Comparison of ENCODE assay signal across 26 mouse cellular contexts in the genomic region with DNA sequence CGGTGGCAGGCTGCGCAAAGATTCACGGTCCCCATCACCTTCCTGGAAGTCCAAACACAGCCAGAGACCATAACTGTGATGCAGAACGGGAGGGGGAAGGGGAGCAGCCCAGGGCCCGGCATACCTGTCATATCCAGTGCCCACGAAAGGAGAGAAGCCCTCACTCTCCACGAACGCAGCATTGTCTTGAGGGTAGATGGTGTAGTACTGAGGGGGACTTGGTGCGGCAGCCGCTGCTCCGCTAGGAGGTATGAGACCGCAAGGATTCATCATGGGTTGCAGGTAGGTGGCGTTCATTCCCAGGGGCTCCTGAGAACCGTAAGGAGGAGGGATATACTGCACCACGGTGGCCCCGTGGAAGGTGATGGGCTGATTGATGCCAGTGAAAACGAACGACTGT. TPM values are rescaled to one million over a fixed set of nuclear protein-coding genes. Genes with fewer than 3 reads are reported as not detected.
DNase-seq lines count a peak whose midpoint lies in the region; ATAC-seq and TF ChIP-seq lines count a peak whose summit lies in the region.
"Had no signal": no experiment of that assay in that cellular context is flagged by ENCODE, and none has a peak within 500 bp of the region (broad histone marks: within the 10 kb centered on the region; RNA-seq: fewer than 3 reads in every experiment).

No protein-coding gene starts in this region.

- peak overlapping the region; percentile 61 for H3K4me2 ChIP-seq in heart, embryonic 13.5 days
- H3K4me2 ChIP-seq: embryonic facial prominence, embryonic 13.5 days; forebrain, embryonic 15.5 days had no signal

- H3K9ac ChIP-seq in heart, embryonic 13.5 days, result 0 out of 2 replicates have a peak overlapping the region, but pooled peaks have one; percentile 19
- H3K9ac ChIP-seq in heart, adult 2 months (ENCODE audit: low read depth, low read length), result no peak overlapping the region
- H3K9ac ChIP-seq: embryonic facial prominence, embryonic 13.5 days; forebrain, embryonic 15.5 days; liver, embryonic 14.5 days had no signal

- peaks cover 6% of the 10 kb centered on the region; the same call in 1 of the 2 replicates for H3K9me3 ChIP-seq in heart, embryonic 13.5 days
- peaks cover 4% of the 10 kb centered on the region; the same call in 1 of the 2 replicates for H3K9me3 ChIP-seq in embryonic facial prominence, embryonic 10.5 days
- H3K9me3 ChIP-seq: embryonic facial prominence, embryonic 13.5 days; forebrain, embryonic 15.5 days; hindbrain, embryonic 10.5 days had no signal

- H3K4me3 ChIP-seq in heart, embryonic 13.5 days, result peak overlapping the region; percentile 33
- no peak overlapping the region for H3K4me3 ChIP-seq in heart, adult 2 months
- H3K4me3 ChIP-seq in kidney, adult 2 months (ENCODE audit: insufficient read depth, low read depth, low read length), result peak overlapping the region; percentile 68
- 0 out of 2 replicates have a peak overlapping the region, but pooled peaks have one; percentile 11 for H3K4me3 ChIP-seq in embryonic facial prominence, embryonic 10.5 days
- H3K4me3 ChIP-seq: embryonic facial prominence, embryonic 13.5 days; forebrain, embryonic 15.5 days; hindbrain, embryonic 10.5 days had no signal

- no peaks in the 10 kb centered on the region for H3K36me3 ChIP-seq in heart, embryonic 13.5 days
- H3K36me3 ChIP-seq in heart, adult 2 months (ENCODE audit: control insufficient read depth, insufficient read depth, low read length), result no peaks in the 10 kb centered on the region
- no peaks in the 10 kb centered on the region; the same call in 1 of the 2 replicates for H3K36me3 ChIP-seq in kidney, adult 2 months (ENCODE audit: control insufficient read depth, insufficient read depth, low read length)
- no peaks in the 10 kb centered on the region for H3K36me3 ChIP-seq in embryonic facial prominence, embryonic 10.5 days (replicated peaks)
- H3K36me3 ChIP-seq: embryonic facial prominence, embryonic 13.5 days; forebrain, embryonic 15.5 days; hindbrain, embryonic 10.5 days had no signal

- TF ChIP-seq POLR2A in heart, adult 2 months (IDR thresholded peaks at IDR 0.05; ENCODE audit: insufficient read depth, low read depth, low read length), result no peak
- no peak for TF ChIP-seq POLR2A in kidney, adult 2 months (IDR thresholded peaks at IDR 0.05; ENCODE audit: low read depth, low read length)

- no peak for TF ChIP-seq CTCF in heart, adult 2 months (IDR thresholded peaks at IDR 0.05)
- no peak for TF ChIP-seq CTCF in kidney, adult 2 months (conservative IDR thresholded peaks at IDR 0.05; ENCODE audit: insufficient read depth, insufficient read length, low read depth, low read length)

- no peaks in the 10 kb centered on the region for H3K79me2 ChIP-seq in heart, adult 2 months (replicated peaks; ENCODE audit: control insufficient read depth, insufficient read depth, low read length)

- 53% methylated on average over 18 of the region's 18 CpGs for WGBS in heart, embryonic 13.5 days
- WGBS in heart, adult 2 months, result 54% methylated on average over 18 of the region's 18 CpGs
- 49% methylated on average over 18 of the region's 18 CpGs for WGBS in kidney, adult 2 months
- WGBS in embryonic facial prominence, embryonic 10.5 days, result 74% methylated on average over 18 of the region's 18 CpGs

- H3K27me3 ChIP-seq in heart, embryonic 13.5 days (replicated peaks), result peaks cover 26% of the 10 kb centered on the region
- H3K27me3 ChIP-seq in heart, adult 2 months (ENCODE audit: control insufficient read depth, insufficient read depth, low read length), result no peaks in the 10 kb centered on the region
- no peaks in the 10 kb centered on the region for H3K27me3 ChIP-seq in kidney, adult 2 months (replicated peaks; ENCODE audit: control insufficient read depth, insufficient read depth, low read length)
- H3K27me3 ChIP-seq in embryonic facial prominence, embryonic 10.5 days (replicated peaks; ENCODE audit: low read depth, poor library complexity, severe bottlenecking), result peaks cover 19% of the 10 kb centered on the region; the same call in 1 of the 2 replicates
- H3K27me3 ChIP-seq: forebrain, embryonic 15.5 days; megakaryocyte, embryonic 14.5 days had no signal

- no peak overlapping the region for H3K27ac ChIP-seq in heart, embryonic 13.5 days (replicated peaks)
- H3K27ac ChIP-seq in heart, adult 2 months, result no peak overlapping the region
- peak overlapping the region; percentile 98 for H3K27ac ChIP-seq in kidney, adult 2 months (ENCODE audit: insufficient read depth, low read depth, low read length)
- no peak overlapping the region for H3K27ac ChIP-seq in embryonic facial prominence, embryonic 10.5 days (replicated peaks)
- H3K27ac ChIP-seq: embryonic facial prominence, embryonic 13.5 days; forebrain, embryonic 15.5 days; hindbrain, embryonic 10.5 days; hindbrain, postnatal 0 days; liver, embryonic 14.5 days had no signal

- intact Hi-C loops in heart, adult 2 months (cut with DNase I), result no loop called here

- no peak for TF ChIP-seq EP300 in heart, adult 2 months (IDR thresholded peaks at IDR 0.05; ENCODE audit: insufficient read depth, low read depth, low read length)

- no peak for ATAC-seq in heart, embryonic 13.5 days (ENCODE audit: extremely low read depth, insufficient number of reproducible peaks, low FRiP score, low TSS enrichment)
- ATAC-seq in activated CD4-positive, CD25-positive, alpha-beta regulatory T cell, adult 4 months, result no peak
- no peak for ATAC-seq in cerebellum, adult (ENCODE audit: insufficient number of reproducible peaks, low FRiP score, low TSS enrichment)
- ATAC-seq: forebrain, embryonic 15.5 days; hindbrain, postnatal 0 days had no signal

- no peak for DNase-seq in heart, adult 2 months
- DNase-seq in kidney, adult 2 months, result peak; percentile 49
- DNase-seq in kidney, adult 8-10 months, result no peak
- no peak for DNase-seq in embryonic facial prominence, embryonic 10.5 days (ENCODE audit: low spot score)
- peak; percentile 34 for DNase-seq in kidney, postnatal 14 days
- DNase-seq: adrenal gland, adult 2 months; cerebellum, adult 9-11 months; gastrocnemius, postnatal 14 days; midbrain, embryonic 14.5 days; thymus, postnatal 14 days had no signal

- H3K4me1 ChIP-seq in heart, embryonic 13.5 days, result peaks cover 23% of the 10 kb centered on the region
- H3K4me1 ChIP-seq in heart, adult 2 months (ENCODE audit: control insufficient read depth, insufficient read depth, low read length), result no peaks in the 10 kb centered on the region
- H3K4me1 ChIP-seq in kidney, adult 2 months (ENCODE audit: control insufficient read depth, insufficient read depth, low read length), result peaks cover 16% of the 10 kb centered on the region
- peaks cover 9% of the 10 kb centered on the region for H3K4me1 ChIP-seq in embryonic facial prominence, embryonic 10.5 days
- H3K4me1 ChIP-seq: forebrain, embryonic 15.5 days; megakaryocyte, embryonic 14.5 days had no signal

RNA-seq across cellular contexts. Expression of gene Tmem174, which starts 0.6 kb away (rescaled TPM):
- polyA plus RNA-seq in heart, embryonic 13.5 days (2015; fragmentation: Nextera tagmentation; extraction: Ambion mirVana), result not detected in 2 replicates
- not detected for total RNA-seq in heart, adult 2 months (2021)
- not detected in 2 replicates for polyA plus RNA-seq in heart, adult 2 months (2012; rRNA removed)
- 424 and 448 TPM in 2 replicates for polyA plus RNA-seq in kidney, adult 2 months (2012; rRNA removed)
- not detected in 2 replicates for polyA plus RNA-seq in embryonic facial prominence, embryonic 10.5 days (2016; fragmentation: Nextera tagmentation; extraction: Ambion mirVana)
- not detected for polyA plus RNA-seq in activated CD4-positive, CD25-positive, alpha-beta regulatory T cell, adult 4 months (2017; shearing (Covaris generic))
- total RNA-seq: adrenal gland, adult 2 months; gastrocnemius, postnatal 14 days; hindbrain, postnatal 0 days; layer of hippocampus, postnatal 25 days; left cerebral cortex, postnatal 10 days had no signal
- polyA plus RNA-seq: adrenal gland, adult 2 months; C2C12; embryonic facial prominence, embryonic 13.5 days; forebrain, embryonic 15.5 days; hindbrain, embryonic 10.5 days; limb, embryonic 14.5 days; liver, embryonic 14.5 days; lung, embryonic 16.5 days; midbrain, embryonic 14.5 days; neural tube, embryonic 14.5 days; testis, adult 2 months had no signal

RNA-seq across cellular contexts. Expression of gene Tmem171, which starts 58.1 kb away (rescaled TPM):
- 1.2 and 2.3 TPM in 2 replicates for polyA plus RNA-seq in heart, embryonic 13.5 days (2015; fragmentation: Nextera tagmentation; extraction: Ambion mirVana)
- total RNA-seq in heart, adult 2 months (2021), result 1 to 10 TPM; 4.6 to 8.1 TPM
- polyA plus RNA-seq in heart, adult 2 months (2012; rRNA removed), result 9.1 and 11.1 TPM in 2 replicates
- 25.5 TPM in 2 replicates for polyA plus RNA-seq in kidney, adult 2 months (2012; rRNA removed)
- not detected in 2 replicates for polyA plus RNA-seq in embryonic facial prominence, embryonic 10.5 days (2016; fragmentation: Nextera tagmentation; extraction: Ambion mirVana)
- under 1 TPM in 1 of 2 experiments, not detected in 1; 0.38 TPM for polyA plus RNA-seq in activated CD4-positive, CD25-positive, alpha-beta regulatory T cell, adult 4 months (2017; shearing (Covaris generic))
- total RNA-seq: hindbrain, postnatal 0 days had no signal
- polyA plus RNA-seq: forebrain, embryonic 15.5 days; hindbrain, embryonic 10.5 days; hindbrain, postnatal 0 days; midbrain, embryonic 14.5 days; neural tube, embryonic 14.5 days had no signal

Comparison
In these comparisons a context has a peak if more than half of its experiments do, and no peak if none do; other contexts are left out.
1. DNase-seq: peak in kidney, adult 2 months (single experiment) and kidney, postnatal 14 days (single experiment); none in heart, adult 2 months (0 of 2), kidney, adult 8-10 months (0 of 2) and embryonic facial prominence, embryonic 10.5 days (single experiment).
2. RNA of gene Tmem174, which starts 0.6 kb away (polyA plus RNA-seq): 424 to 448 TPM in kidney, adult 2 months; not detected in heart, embryonic 13.5 days, not detected in heart, adult 2 months, not detected in embryonic facial prominence, embryonic 10.5 days and not detected in activated CD4-positive, CD25-positive, alpha-beta regulatory T cell, adult 4 months; every median in the first group is over 100 times any median in the second.